Mouse (Mus musculus) CH12.LX (cell line): ENCODE results near the gene Vps4a. TPM values are rescaled to one million over a fixed set of nuclear protein-coding genes. Genes with fewer than 3 reads are reported as not detected.

Experiments
- DNase-seq: peaks from one replicate; pipeline ENCODE4 v3.0.0-alpha.2; 2013; ENCODE audit errors: extremely low read depth
- H3K27ac ChIP-seq: 2 replicates; pipeline ENCODE4 v1.5.1; 2012; ENCODE audit warnings: low read depth, mild to moderate bottlenecking, control low read depth, moderate library complexity; ENCODE audit not compliant: insufficient read depth
- H3K27me3 ChIP-seq: replicated peaks from 2 replicates; pipeline ENCODE3; 2012; ENCODE audit warnings: inconsistent platforms
- H3K36me3 ChIP-seq, 2 experiments: replicated peaks in 1 of 2; 2 replicates each; pipeline versions ENCODE3 to v1.6.1; 2012; ENCODE audit warnings: inconsistent platforms in 1 of 2, low read length in 1 of 2, mild to moderate bottlenecking in 1 of 2, mixed read lengths in 1 of 2, moderate library complexity in 1 of 2; ENCODE audit not compliant: control insufficient read depth in 1 of 2, insufficient read depth in 1 of 2
- H3K4me1 ChIP-seq, 2 experiments: 2 replicates each; pipeline ENCODE4 v1.6.1; 2012; ENCODE audit warnings: inconsistent platforms in 1 of 2, moderate library complexity in 1 of 2; ENCODE audit not compliant: insufficient read depth in 2 of 2, control insufficient read depth in 1 of 2
- H3K4me2 ChIP-seq: 2 replicates; pipeline ENCODE4 v1.6.1; 2012; ENCODE audit warnings: low read depth, mild to moderate bottlenecking, control low read depth; ENCODE audit not compliant: poor library complexity, insufficient read depth, severe bottlenecking
- H3K4me3 ChIP-seq, 3 experiments: fragments of 150-350 bp in 1 of 3; sonication (generic) in 1 of 3; replicated peaks in 1 of 3; 2 replicates each; pipeline versions ENCODE3 to v1.5.1; 2011 to 2012; ENCODE audit warnings: low read depth in 2 of 3, low read length in 2 of 3, mild to moderate bottlenecking in 2 of 3, moderate library complexity in 2 of 3, control low read depth in 1 of 3, improper control_type of control experiment in 1 of 3, inconsistent platforms in 1 of 3, mixed read lengths in 1 of 3; ENCODE audit not compliant: poor library complexity in 1 of 3
- H3K79me2 ChIP-seq: replicated peaks from 2 replicates; pipeline ENCODE4 v1.6.1; 2012; ENCODE audit warnings: mild to moderate bottlenecking, moderate library complexity; ENCODE audit not compliant: control insufficient read depth, poor library complexity, insufficient read depth, severe bottlenecking; ENCODE audit errors: extremely low read depth
- H3K9ac ChIP-seq: 2 replicates; pipeline ENCODE4 v1.6.1; 2012; ENCODE audit warnings: low read depth, mild to moderate bottlenecking, control low read depth, moderate library complexity; ENCODE audit not compliant: insufficient read depth
- H3K9me3 ChIP-seq: replicated peaks from 2 replicates; pipeline ENCODE3; 2012; ENCODE audit warnings: low read length, inconsistent platforms, mixed read lengths
- BHLHE40 ChIP-seq: IDR thresholded peaks from 2 replicates; pipeline ENCODE4 v1.6.1; 2011; ENCODE audit warnings: mild to moderate bottlenecking, low read depth, low read length, improper control_type of control experiment
- CHD1 ChIP-seq: IDR thresholded peaks from 2 replicates; pipeline ENCODE4 v1.6.1; 2012; ENCODE audit warnings: low read depth, low read length, improper control_type of control experiment, inconsistent platforms
- CHD2 ChIP-seq: IDR thresholded peaks from 2 replicates; pipeline ENCODE4 v1.6.1; 2011; ENCODE audit warnings: low read length, improper control_type of control experiment
- CTCF ChIP-seq, 2 experiments: IDR thresholded peaks in 1 of 2; conservative IDR thresholded peaks in 1 of 2; 2 replicates each; pipeline ENCODE4 v1.5.1; 2011 to 2012; ENCODE audit warnings: low read depth in 2 of 2, low read length in 2 of 2, improper control_type of control experiment in 1 of 2, inconsistent platforms in 1 of 2, mild to moderate bottlenecking in 1 of 2, moderate library complexity in 1 of 2
- E2F4 ChIP-seq: IDR thresholded peaks from 2 replicates; pipeline ENCODE4 v1.6.1; 2011; ENCODE audit warnings: low read depth, low read length, improper control_type of control experiment; ENCODE audit not compliant: insufficient replicate concordance
- ELF1 ChIP-seq: IDR thresholded peaks from 2 replicates; pipeline ENCODE4 v1.6.1; 2014; ENCODE audit warnings: low read depth, mild to moderate bottlenecking, inconsistent platforms, low read length, improper control_type of control experiment
- EP300 ChIP-seq: IDR thresholded peaks from 2 replicates; pipeline ENCODE4 v1.6.1; 2011; ENCODE audit warnings: low read length, improper control_type of control experiment
- ETS1 ChIP-seq: conservative IDR thresholded peaks from 2 replicates; pipeline ENCODE4 v1.6.1; 2012; ENCODE audit warnings: low read depth, mild to moderate bottlenecking, inconsistent platforms, low read length, improper control_type of control experiment, moderate library complexity
- GABPA ChIP-seq: IDR thresholded peaks from 2 replicates; pipeline ENCODE4 v1.6.1; 2012; ENCODE audit warnings: low read depth, low read length, improper control_type of control experiment, inconsistent platforms; ENCODE audit not compliant: insufficient replicate concordance
- HCFC1 ChIP-seq: IDR thresholded peaks from 2 replicates; pipeline ENCODE4 v1.6.1; 2012; ENCODE audit warnings: low read depth, mild to moderate bottlenecking, inconsistent platforms, low read length, improper control_type of control experiment
- IRF4 ChIP-seq: IDR thresholded peaks from 2 replicates; pipeline ENCODE4 v1.6.1; 2014; ENCODE audit warnings: low read depth, mild to moderate bottlenecking, inconsistent platforms, low read length, improper control_type of control experiment
- JUND ChIP-seq: conservative IDR thresholded peaks from 2 replicates; pipeline ENCODE4 v1.6.1; 2011; ENCODE audit warnings: low read depth, low read length, improper control_type of control experiment
- KAT2A ChIP-seq: IDR thresholded peaks from 2 replicates; pipeline ENCODE4 v1.6.1; 2012; ENCODE audit warnings: low read length, improper control_type of control experiment, inconsistent platforms; ENCODE audit not compliant: insufficient replicate concordance
- MAFK ChIP-seq: IDR thresholded peaks from 2 replicates; pipeline ENCODE4 v1.6.1; 2011; ENCODE audit warnings: low read length, improper control_type of control experiment; ENCODE audit not compliant: insufficient replicate concordance
- MAZ ChIP-seq: IDR thresholded peaks from 2 replicates; pipeline ENCODE4 v1.6.1; 2012; ENCODE audit warnings: low read depth, mild to moderate bottlenecking, inconsistent platforms, low read length, improper control_type of control experiment, moderate library complexity
- MEF2A ChIP-seq: IDR thresholded peaks from 2 replicates; pipeline ENCODE4 v1.6.1; 2014; ENCODE audit warnings: low read depth, mild to moderate bottlenecking, inconsistent platforms, low read length, improper control_type of control experiment, borderline replicate concordance
- MXI1 ChIP-seq: IDR thresholded peaks from 2 replicates; pipeline ENCODE4 v1.6.1; 2011; ENCODE audit warnings: mild to moderate bottlenecking, low read depth, low read length, improper control_type of control experiment
- NELFE ChIP-seq: IDR thresholded peaks from 2 replicates; pipeline ENCODE4 v1.6.1; 2011; ENCODE audit warnings: low read depth, low read length, improper control_type of control experiment
- NRF1 ChIP-seq: IDR thresholded peaks from 2 replicates; pipeline ENCODE4 v1.6.1; 2014; ENCODE audit warnings: low read depth, mild to moderate bottlenecking, inconsistent platforms, low read length, improper control_type of control experiment, moderate library complexity
- PAX5 ChIP-seq: IDR thresholded peaks from 2 replicates; pipeline ENCODE4 v1.6.1; 2012; ENCODE audit warnings: low read length, inconsistent platforms, mixed read lengths
- POLR2A ChIP-seq: IDR thresholded peaks from 2 replicates; pipeline ENCODE4 v1.6.1; 2011; ENCODE audit warnings: low read depth, mild to moderate bottlenecking, improper control_type of control experiment, low read length
- POLR2AphosphoS2 ChIP-seq: IDR thresholded peaks from 2 replicates; pipeline ENCODE4 v1.6.1; 2011; ENCODE audit warnings: low read depth, low read length, improper control_type of control experiment
- RCOR1 ChIP-seq: conservative IDR thresholded peaks from 2 replicates; pipeline ENCODE4 v1.6.1; 2012; ENCODE audit warnings: low read depth, mild to moderate bottlenecking, inconsistent platforms, low read length, improper control_type of control experiment
- SIN3A ChIP-seq: IDR thresholded peaks from 2 replicates; pipeline ENCODE4 v1.6.1; 2012; ENCODE audit warnings: low read length, improper control_type of control experiment, inconsistent platforms
- SMC3 ChIP-seq: IDR thresholded peaks from 2 replicates; pipeline ENCODE4 v1.6.1; 2011; ENCODE audit warnings: low read depth, low read length, improper control_type of control experiment
- TCF12 ChIP-seq: IDR thresholded peaks from 2 replicates; pipeline ENCODE4 v1.6.1; 2014; ENCODE audit warnings: low read depth, mild to moderate bottlenecking, inconsistent platforms, low read length, improper control_type of control experiment
- UBTF ChIP-seq: IDR thresholded peaks from 2 replicates; pipeline ENCODE4 v1.6.1; 2012; ENCODE audit warnings: low read depth, mild to moderate bottlenecking, inconsistent platforms, low read length, improper control_type of control experiment, moderate library complexity
- USF1 ChIP-seq: IDR thresholded peaks from 2 replicates; pipeline ENCODE4 v1.6.1; 2014; ENCODE audit warnings: low read depth, mild to moderate bottlenecking, inconsistent platforms, low read length, improper control_type of control experiment
- ZC3H11A ChIP-seq: IDR thresholded peaks from 2 replicates; pipeline ENCODE4 v1.6.1; 2012; ENCODE audit warnings: low read depth, mild to moderate bottlenecking, inconsistent platforms, low read length, improper control_type of control experiment
- ZKSCAN1 ChIP-seq: IDR thresholded peaks from 2 replicates; pipeline ENCODE4 v1.6.1; 2012; ENCODE audit warnings: low read depth, inconsistent platforms, low read length, improper control_type of control experiment, borderline replicate concordance
- ZMIZ1 ChIP-seq: IDR thresholded peaks from 2 replicates; pipeline ENCODE4 v1.6.1; 2012; ENCODE audit warnings: low read depth, mild to moderate bottlenecking, inconsistent platforms, low read length, improper control_type of control experiment
- dilution Hi-C: fragments of 300-500 bp; cut with MboI; formaldehyde crosslinking; loops from 2 replicates; pipeline ENCODE4 v1.14.3; 2020; ENCODE audit warnings: low sequenced_read_pairs; ENCODE audit not compliant: extremely low pct_unique_long_range_greater_than_20kb, extremely low pct_ligation_motif_present
- in situ Hi-C: fragments of 300-500 bp; cut with MboI; formaldehyde crosslinking; loops from 3 replicates; pipeline ENCODE4 v1.14.3; 2019; ENCODE audit warnings: low sequenced_read_pairs, low pct_ligation_motif_present, low pct_unique_long_range_greater_than_20kb, mixed read lengths
- polyA plus RNA-seq: library from polyadenylated mRNA; unstranded; fragments of >175 nt; gene quantifications from 2 replicates; pipeline ENCODE4 v1.2.1, GENCODE M21; 2012; ENCODE audit warnings: low read depth; ENCODE audit not compliant: insufficient read length
- total RNA-seq, 2 experiments: library from RNA; depleted of rRNA; stranded (reverse); fragments of 300-350 nt in 1 of 2; fragments of >200 nt in 1 of 2; gene quantifications; 2 replicates each; pipeline ENCODE4 v1.2.3; 2012 to 2014

The Vps4a gene
- total RNA-seq (2012; rRNA removed): 26.9 and 28.6 TPM in 2 replicates
- total RNA-seq (2014; rRNA removed): 30.8 and 31.4 TPM in 2 replicates
- 26.3 and 27.1 TPM in 2 replicates for polyA plus RNA-seq

DNA sequence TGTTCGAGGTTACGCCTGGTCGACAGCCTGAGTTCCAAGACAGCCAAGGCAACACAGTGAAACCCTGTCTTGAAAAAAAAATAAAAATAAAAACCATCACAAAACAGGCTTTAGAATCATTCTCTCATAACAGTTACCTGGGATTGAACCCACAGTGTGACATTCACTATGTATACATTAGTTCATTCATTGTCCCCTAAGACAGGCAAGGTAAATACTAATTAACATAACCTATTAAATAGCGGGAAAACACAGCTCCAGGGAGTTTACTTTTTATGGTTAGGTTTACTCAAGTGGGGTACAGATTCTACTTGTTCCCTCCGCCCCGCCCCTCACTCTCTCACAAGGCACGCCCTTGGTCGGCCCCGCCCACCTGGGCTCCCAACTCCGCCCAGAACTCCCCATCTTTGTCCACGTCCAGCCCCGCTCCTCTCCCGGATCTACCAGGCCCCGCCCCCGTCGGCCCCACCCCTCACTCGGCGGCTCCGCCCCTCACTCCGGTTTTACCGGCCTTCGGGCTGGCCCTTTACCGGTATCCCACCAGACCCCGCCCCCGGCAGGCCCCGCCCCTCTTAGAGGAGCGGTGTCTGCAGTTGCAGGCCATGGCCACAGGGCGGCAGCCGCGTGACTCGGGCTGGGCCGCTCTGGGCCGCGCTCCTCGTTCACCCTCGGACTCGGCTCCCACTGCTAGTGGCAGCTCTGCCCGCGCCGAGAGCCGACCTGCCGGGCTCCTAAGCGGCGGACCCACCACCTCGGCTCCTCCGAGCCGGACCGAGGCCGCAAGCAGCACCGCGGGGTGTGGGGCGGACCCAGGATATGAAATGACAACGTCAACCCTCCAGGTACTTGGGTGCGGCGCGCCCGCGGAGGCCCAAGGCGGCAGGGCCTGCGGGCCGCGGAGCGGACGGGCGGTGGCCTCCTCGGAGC is at the start of gene Vps4a:
Gene Vps4a, plus strand, starts transcription at position 573 of the 927 bp plus-strand sequence.
- peaks cover 16% of the 10 kb centered on the region; the same call in 1 of the 2 replicates for H3K79me2 ChIP-seq
- in situ Hi-C loops (no loop called here), dilution Hi-C loops (no loop called here)
- H3K36me3 ChIP-seq: peaks cover 0 to 7% of the 10 kb centered on the region in 2 experiments
- peak within 1 kb of the TSS; percentile 86 for H3K9ac ChIP-seq
- H3K4me1 ChIP-seq: peaks cover 13 to 34% of the 10 kb centered on the region in 2 experiments
- H3K4me2 ChIP-seq: peak within 1 kb of the TSS; percentile 80
- H3K9me3 ChIP-seq: no peaks in the 10 kb centered on the region
- H3K27me3 ChIP-seq: peaks cover 2% of the 10 kb centered on the region
- H3K4me3 ChIP-seq: peak within 1 kb of the TSS; percentile 55 to 94 (median 92)
- 0 out of 2 replicates have a peak within 1 kb of the TSS, but pooled peaks have one; percentile 12 for H3K27ac ChIP-seq
- TF ChIP-seq CHD2 (no peak), ETS1 (no peak), MEF2A (peak; percentile 51; the same call in 1 of the 2 replicates), MAFK (no peak), BHLHE40 (no peak), GABPA (peak; percentile 7; the same call in 1 of the 2 replicates), NRF1 (no peak), PAX5 (no peak), POLR2AphosphoS2 (no peak), USF1 (no peak), IRF4 (no peak; the same call in 1 of the 2 replicates), ZMIZ1 (peak; percentile 47; the same call in 1 of the 2 replicates), MAZ (no peak), E2F4 (no peak), ELF1 (peak; percentile 33; the same call in 1 of the 2 replicates), EP300 (no peak), CHD1 (no peak), MXI1 (peak; percentile 66; the same call in 1 of the 2 replicates), SMC3 (peak; percentile 48), RCOR1 (no peak), POLR2A (peak; percentile 82), ZC3H11A (no peak), HCFC1 (peak; percentile 79), ZKSCAN1 (no peak), CTCF (conservative IDR thresholded peaks at IDR 0.05 in 1 of 2, IDR thresholded peaks at IDR 0.05 in 1 of 2; ENCODE audit: low read depth in 2 of 2, low read length in 2 of 2) (peak in 1 of 2 experiments; percentile 81; a peak in 2 of 4 replicates), NELFE (peak; percentile 67), JUND (no peak), UBTF (0 out of 2 replicates have a peak, but pooled peaks have one; percentile 90), KAT2A (peak; percentile 56; the same call in 1 of the 2 replicates), TCF12 (peak; percentile 79), SIN3A (0 out of 2 replicates have a peak, but pooled peaks have one; percentile 58)
- peak; percentile 92 for DNase-seq
